12 mouse cellular contexts compared by ENCODE assay signal in the genomic region with DNA sequence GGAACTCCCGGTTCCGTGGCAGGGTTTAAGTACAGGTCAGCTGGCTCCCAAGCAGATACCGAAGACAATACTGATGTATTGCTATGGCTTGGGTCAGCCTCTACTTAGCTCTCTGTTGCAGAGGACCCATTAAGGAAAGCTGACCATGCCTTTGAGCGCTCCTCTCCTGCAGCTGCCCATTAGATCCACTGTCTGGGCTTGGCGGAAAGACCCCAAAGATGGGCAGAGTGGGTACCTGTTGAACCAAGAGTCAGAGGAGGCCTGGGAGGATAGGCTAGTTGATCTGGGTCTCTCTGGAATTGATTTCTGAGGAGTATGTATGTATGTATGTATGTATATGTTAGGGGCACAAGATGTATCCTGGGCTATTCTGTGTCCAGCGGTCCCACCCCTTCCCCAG. TPM values are rescaled to one million over a fixed set of nuclear protein-coding genes. Genes with fewer than 3 reads are reported as not detected.
DNase-seq lines count a peak whose midpoint lies in the region; ATAC-seq and TF ChIP-seq lines count a peak whose summit lies in the region.
"Had no signal": no experiment of that assay in that cellular context is flagged by ENCODE, and none has a peak within 500 bp of the region (broad histone marks: within the 10 kb centered on the region; RNA-seq: fewer than 3 reads in every experiment).

No protein-coding gene starts in this region.

- H3K4me3 ChIP-seq in heart, embryonic 12.5 days = no peak overlapping the region
- peak overlapping the region; percentile 49; the same call in 1 of the 2 replicates for H3K4me3 ChIP-seq in ES-Bruce4 (ENCODE audit: low read depth, low read length)
- no peak overlapping the region for H3K4me3 ChIP-seq in heart, postnatal 0 days (ENCODE audit: low read depth, low read length)
- peak overlapping the region; percentile 50 for H3K4me3 ChIP-seq in midbrain, embryonic 11.5 days (ENCODE audit: low read depth, low read length)

- no peak for TF ChIP-seq POLR2A in ES-Bruce4 (IDR thresholded peaks at IDR 0.05; ENCODE audit: insufficient read depth, low read length)

- peaks cover 92% of the 10 kb centered on the region for H3K27me3 ChIP-seq in heart, embryonic 12.5 days (replicated peaks)
- peaks cover 8% of the 10 kb centered on the region for H3K27me3 ChIP-seq in ES-Bruce4 (ENCODE audit: control insufficient read depth, insufficient read depth, low read length, poor library complexity, severe bottlenecking)
- H3K27me3 ChIP-seq in heart, postnatal 0 days (ENCODE audit: control insufficient read depth, insufficient read depth, low read length) = peaks cover 56% of the 10 kb centered on the region
- peaks cover 83% of the 10 kb centered on the region for H3K27me3 ChIP-seq in midbrain, embryonic 11.5 days (ENCODE audit: control insufficient read depth, insufficient read depth, low read length)

- TF ChIP-seq EP300 in ES-Bruce4 (IDR thresholded peaks at IDR 0.05; ENCODE audit: insufficient read depth, low read depth, low read length) = no peak
- no peak for TF ChIP-seq EP300 in heart, postnatal 0 days (IDR thresholded peaks at IDR 0.05; ENCODE audit: low read depth)

- no peaks in the 10 kb centered on the region for H3K9me3 ChIP-seq in heart, embryonic 12.5 days (replicated peaks)
- no peaks in the 10 kb centered on the region for H3K9me3 ChIP-seq in ES-Bruce4 (replicated peaks; ENCODE audit: control insufficient read depth, insufficient read depth, low read length, poor library complexity, severe bottlenecking)
- H3K9me3 ChIP-seq in heart, postnatal 0 days (replicated peaks; ENCODE audit: control insufficient read depth, low read length) = no peaks in the 10 kb centered on the region
- no peaks in the 10 kb centered on the region for H3K9me3 ChIP-seq in midbrain, embryonic 11.5 days (ENCODE audit: control insufficient read depth, low read length)

- DNase-seq in heart, adult 8-10 months (ENCODE audit: low spot score) = no peak
- no peak for DNase-seq in heart, postnatal 0 days (ENCODE audit: low spot score)
- DNase-seq in midbrain, embryonic 11.5 days (ENCODE audit: low spot score, missing footprints) = no peak
- DNase-seq in adrenal gland, postnatal 25 days = no peak
- DNase-seq in urinary bladder, adult 2 months (ENCODE audit: low spot score) = no peak
- no peak for DNase-seq in layer of hippocampus, postnatal 10 days (ENCODE audit: low spot score in 2 of 2)
- DNase-seq: cerebellum, postnatal 14 days had no signal

- H3K36me3 ChIP-seq in heart, embryonic 12.5 days = no peaks in the 10 kb centered on the region
- H3K36me3 ChIP-seq in ES-Bruce4 (ENCODE audit: control insufficient read depth, insufficient read depth, low read length, poor library complexity, severe bottlenecking) = no peaks in the 10 kb centered on the region
- H3K36me3 ChIP-seq in heart, postnatal 0 days (replicated peaks; ENCODE audit: control insufficient read depth, insufficient read depth, low read length) = no peaks in the 10 kb centered on the region
- no peaks in the 10 kb centered on the region for H3K36me3 ChIP-seq in midbrain, embryonic 11.5 days (ENCODE audit: control insufficient read depth, insufficient read depth, low read length)

- ATAC-seq in heart, embryonic 12.5 days (ENCODE audit: insufficient number of reproducible peaks, low FRiP score) = no peak
- ATAC-seq in heart, postnatal 0 days (ENCODE audit: insufficient read depth, low read depth) = no peak
- no peak for ATAC-seq in midbrain, embryonic 11.5 days (ENCODE audit: low FRiP score)

- 37% methylated on average over 6 of the region's 6 CpGs for WGBS in heart, embryonic 12.5 days
- WGBS in heart, postnatal 0 days = 43% methylated on average over 6 of the region's 6 CpGs
- WGBS in midbrain, embryonic 11.5 days = 30% methylated on average over 6 of the region's 6 CpGs

- H3K9ac ChIP-seq in heart, embryonic 12.5 days = peak overlapping the region; percentile 33; the same call in 1 of the 2 replicates
- H3K9ac ChIP-seq in ES-Bruce4 (ENCODE audit: low read depth, poor library complexity, severe bottlenecking) = peak overlapping the region; percentile 87
- no peak overlapping the region for H3K9ac ChIP-seq in heart, postnatal 0 days (replicated peaks; ENCODE audit: low read depth, low read length)
- H3K9ac ChIP-seq in midbrain, embryonic 11.5 days (ENCODE audit: low read length) = peak overlapping the region; percentile 49

- peak overlapping the region; percentile 90 for H3K4me2 ChIP-seq in heart, embryonic 12.5 days
- H3K4me2 ChIP-seq in heart, postnatal 0 days (ENCODE audit: low read depth, low read length) = peak overlapping the region; percentile 32; the same call in 1 of the 2 replicates
- peak overlapping the region; percentile 71 for H3K4me2 ChIP-seq in midbrain, embryonic 11.5 days

- TF ChIP-seq CTCF in ES-Bruce4 (IDR thresholded peaks at IDR 0.05; ENCODE audit: low read depth, low read length) = no peak
- no peak for TF ChIP-seq CTCF in heart, postnatal 0 days (IDR thresholded peaks at IDR 0.05; ENCODE audit: low read depth)

- peaks cover 44% of the 10 kb centered on the region for H3K4me1 ChIP-seq in heart, embryonic 12.5 days (replicated peaks)
- peaks cover 5% of the 10 kb centered on the region for H3K4me1 ChIP-seq in ES-Bruce4 (ENCODE audit: control insufficient read depth, insufficient read depth, low read length)
- H3K4me1 ChIP-seq in heart, postnatal 0 days (ENCODE audit: control insufficient read depth, insufficient read depth) = peaks cover 3% of the 10 kb centered on the region; the same call in 1 of the 2 replicates
- H3K4me1 ChIP-seq in midbrain, embryonic 11.5 days (ENCODE audit: control insufficient read depth, insufficient read depth, low read length) = peaks cover 42% of the 10 kb centered on the region

- no peak overlapping the region for H3K27ac ChIP-seq in heart, embryonic 12.5 days (ENCODE audit: poor library complexity, severe bottlenecking)
- H3K27ac ChIP-seq in ES-Bruce4 (ENCODE audit: insufficient read depth, low read length) = no peak overlapping the region
- no peak overlapping the region for H3K27ac ChIP-seq in heart, postnatal 0 days (ENCODE audit: low read depth)
- H3K27ac ChIP-seq in midbrain, embryonic 11.5 days (ENCODE audit: low read depth, low read length) = peak overlapping the region; percentile 59

RNA-seq across cellular contexts. Expression of gene Wnt9a, which starts 1.9 kb away (rescaled TPM):
- 4.5 and 5.0 TPM in 2 replicates for polyA plus RNA-seq in heart, embryonic 12.5 days (2016; fragmentation: Nextera tagmentation; extraction: Ambion mirVana)
- total RNA-seq in heart, adult 8-10 months (2022) = 1 to 10 TPM; 4.3 to 4.9 (median 4.6) TPM
- 6.5 and 6.8 TPM in 2 replicates for polyA plus RNA-seq in ES-Bruce4 (2011; ENCODE audit: insufficient read depth, insufficient read length, low read depth, missing spikeins)
- total RNA-seq in heart, postnatal 0 days (2014; rRNA removed; ENCODE audit: low replicate concordance) = 3.4 and 4.0 TPM in 2 replicates
- polyA plus RNA-seq in heart, postnatal 0 days (2015; fragmentation: Nextera tagmentation; extraction: Ambion mirVana) = 2.8 and 2.9 TPM in 2 replicates
- polyA plus RNA-seq in midbrain, embryonic 11.5 days (2014; fragmentation: Nextera tagmentation; extraction: Ambion mirVana) = 4.0 and 4.8 TPM in 2 replicates
- total RNA-seq in adrenal gland, postnatal 25 days (2021) = 1.00 and 1.1 TPM in 2 replicates
- 11.6 and 11.7 TPM in 2 replicates for polyA plus RNA-seq in urinary bladder, adult 2 months (2012; rRNA removed)
- total RNA-seq in layer of hippocampus, postnatal 10 days (2021) = 1 to 10 TPM; 2.7 to 2.9 TPM
- total RNA-seq: CH12.LX; megakaryocyte progenitor cell, adult 5-6 weeks had no signal

RNA-seq across cellular contexts. Expression of gene Wnt3a, which starts 18.1 kb away (rescaled TPM):
- 0.08 TPM in 1 of 2 replicates, not detected in the other for polyA plus RNA-seq in heart, embryonic 12.5 days (2016; fragmentation: Nextera tagmentation; extraction: Ambion mirVana)
- total RNA-seq in heart, adult 8-10 months (2022) = not detected
- polyA plus RNA-seq in ES-Bruce4 (2011; ENCODE audit: insufficient read depth, insufficient read length, low read depth, missing spikeins) = 0.36 and 0.64 TPM in 2 replicates
- not detected in 2 replicates for total RNA-seq in heart, postnatal 0 days (2014; rRNA removed; ENCODE audit: low replicate concordance)
- polyA plus RNA-seq in heart, postnatal 0 days (2015; fragmentation: Nextera tagmentation; extraction: Ambion mirVana) = not detected in 2 replicates
- polyA plus RNA-seq in midbrain, embryonic 11.5 days (2014; fragmentation: Nextera tagmentation; extraction: Ambion mirVana) = 1.4 and 2.0 TPM in 2 replicates
- total RNA-seq in adrenal gland, postnatal 25 days (2021) = not detected in 2 replicates
- 0.03 TPM in 2 replicates for polyA plus RNA-seq in urinary bladder, adult 2 months (2012; rRNA removed)
- total RNA-seq in layer of hippocampus, postnatal 10 days (2021) = not detected
- total RNA-seq: CH12.LX; gastrocnemius, postnatal 36 days; megakaryocyte progenitor cell, adult 5-6 weeks had no signal

Comparison
In these comparisons a context has a peak if more than half of its experiments do, and no peak if none do; other contexts are left out.
1. H3K4me2 ChIP-seq: peak in every context shown above with its lines; median percentile 90 in heart, embryonic 12.5 days; 71 in midbrain, embryonic 11.5 days; 32 in heart, postnatal 0 days.
2. H3K4me3 ChIP-seq: peak in ES-Bruce4 (single experiment) and midbrain, embryonic 11.5 days (single experiment); none in heart, embryonic 12.5 days (single experiment) and heart, postnatal 0 days (single experiment).